Mouse (Mus musculus): ENCODE results near the gene Evc.

Gene Evc

DNA sequence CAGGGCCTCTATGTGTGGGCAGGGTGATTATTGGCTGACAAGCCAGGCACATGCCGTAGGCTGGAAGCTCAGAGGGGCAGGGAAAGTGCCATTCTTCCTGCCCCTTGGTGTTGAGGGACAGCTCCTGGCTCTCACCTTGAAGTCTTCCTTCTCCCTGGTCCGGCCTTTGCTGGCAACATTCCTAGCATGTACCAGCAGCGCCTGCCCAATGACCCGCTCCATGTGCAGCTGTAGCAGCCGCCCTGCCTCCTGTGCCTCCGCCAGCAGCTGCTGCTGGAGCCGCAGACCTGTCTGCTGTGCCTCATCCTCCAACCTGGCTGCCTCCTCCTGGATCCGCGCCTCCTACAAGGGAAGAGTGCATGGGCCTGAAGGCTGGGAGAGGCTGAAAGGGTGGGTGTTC lies 26.7 kb downstream of the Evc start:
- DNase-seq (ENCODE audit: low read depth, low spot score), result no peak

DNA sequence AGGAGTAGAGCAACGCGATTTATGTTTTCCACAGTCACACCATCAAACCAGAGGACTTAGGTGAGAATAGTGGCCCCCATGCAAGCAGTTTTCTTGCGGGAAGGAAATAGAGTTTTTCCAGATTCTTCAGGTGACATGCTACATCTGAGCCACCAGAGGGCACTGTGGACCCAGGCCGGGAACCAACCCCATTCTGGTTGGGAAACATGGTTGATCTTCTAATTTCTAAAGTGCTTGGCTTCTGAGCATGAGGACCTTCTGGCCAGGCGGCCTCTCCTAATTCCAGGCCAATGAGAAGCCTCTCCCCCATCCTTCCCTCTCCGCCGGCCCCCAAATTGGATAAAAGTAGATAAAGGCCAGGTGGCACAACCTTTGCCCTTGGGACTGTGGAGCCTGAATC lies 38.3 kb downstream of the Evc start:
- DNase-seq (ENCODE audit: low read depth, low spot score), result peak; percentile 42

DNA sequence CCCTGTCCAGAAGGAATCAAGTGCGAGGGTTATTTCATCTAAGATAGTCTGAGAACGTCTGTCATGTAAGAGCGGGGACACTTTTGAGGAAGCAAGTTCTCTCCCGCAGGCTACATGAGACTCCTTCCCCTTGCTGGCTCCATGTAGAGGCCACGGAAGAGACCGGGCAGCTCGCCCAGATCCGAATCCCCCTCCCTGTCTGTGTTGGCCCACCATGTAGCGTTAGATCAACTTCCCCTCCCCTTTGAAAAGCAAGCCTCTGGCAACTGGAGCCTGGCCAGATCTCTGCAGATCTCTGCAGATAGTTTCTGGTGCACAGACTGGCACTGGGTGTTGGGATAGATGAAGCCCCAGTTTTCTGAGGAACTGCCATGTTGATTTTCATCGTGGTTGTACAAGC lies 40.0 kb downstream of the Evc start:
- DNase-seq (ENCODE audit: low read depth, low spot score), result no peak

DNA sequence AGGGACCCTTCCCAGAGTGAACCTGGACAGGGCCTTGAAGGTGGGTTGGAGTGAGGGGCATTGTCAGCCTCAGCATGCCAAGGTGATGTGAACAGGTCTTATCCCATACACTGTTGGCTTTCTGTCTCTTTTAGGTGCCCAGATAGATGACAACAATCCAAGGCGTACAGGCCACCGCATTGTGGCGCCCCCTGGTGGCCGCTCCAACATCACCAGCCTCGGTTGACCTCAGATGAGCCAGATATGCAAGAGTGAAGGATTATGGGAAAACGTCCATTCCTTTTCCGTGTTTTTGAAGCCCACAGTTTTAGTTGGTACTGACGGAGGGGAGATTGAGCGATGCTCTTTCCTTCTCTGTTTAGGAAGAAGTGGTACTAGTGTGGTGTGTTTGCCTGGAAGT lies 45.7 kb downstream of the Evc start:
- no peak for DNase-seq (ENCODE audit: low read depth, low spot score)

DNA sequence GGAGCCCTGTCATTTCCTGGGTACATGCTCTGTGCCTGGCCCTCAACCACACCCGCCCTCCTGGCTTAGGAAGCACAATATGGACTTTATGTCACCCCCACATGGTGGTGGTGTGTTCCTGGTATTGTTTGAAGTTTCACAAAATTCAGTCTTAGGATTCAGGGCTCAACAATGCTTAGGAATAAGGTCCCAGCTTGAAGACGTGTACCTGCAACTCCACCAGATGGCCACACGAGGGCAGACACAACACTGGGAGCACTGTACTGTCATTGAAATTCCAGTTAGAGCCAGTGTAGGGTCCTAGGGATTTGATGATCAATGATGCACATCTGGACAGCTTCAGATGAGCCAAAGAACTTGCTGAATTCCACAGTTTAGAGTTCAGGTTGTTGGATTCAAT lies 47.5 kb downstream of the Evc start:
- DNase-seq (ENCODE audit: low read depth, low spot score), result peak; percentile 37

DNA sequence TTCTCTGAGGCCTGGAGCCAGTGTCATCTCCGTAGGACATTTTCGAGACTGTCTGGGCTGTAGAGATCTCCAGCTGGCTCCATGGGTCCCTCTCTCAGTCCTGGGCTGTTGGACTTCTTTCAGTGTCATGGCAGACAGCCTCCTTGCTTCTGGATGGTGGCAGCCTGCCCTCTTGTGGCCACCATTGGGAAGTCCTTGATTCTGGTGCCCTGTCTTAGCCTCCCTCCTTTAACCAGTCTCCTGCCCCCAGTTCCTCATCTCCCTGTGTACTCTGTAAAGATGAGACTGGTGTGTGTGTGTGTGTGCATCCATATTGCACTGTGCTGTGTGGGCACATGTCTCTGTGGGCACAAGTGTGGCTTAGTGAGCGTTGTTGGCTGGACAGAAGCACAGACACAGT lies 48.3 kb downstream of the Evc start:
- DNase-seq (ENCODE audit: low read depth, low spot score), result peak; percentile 34

DNA sequence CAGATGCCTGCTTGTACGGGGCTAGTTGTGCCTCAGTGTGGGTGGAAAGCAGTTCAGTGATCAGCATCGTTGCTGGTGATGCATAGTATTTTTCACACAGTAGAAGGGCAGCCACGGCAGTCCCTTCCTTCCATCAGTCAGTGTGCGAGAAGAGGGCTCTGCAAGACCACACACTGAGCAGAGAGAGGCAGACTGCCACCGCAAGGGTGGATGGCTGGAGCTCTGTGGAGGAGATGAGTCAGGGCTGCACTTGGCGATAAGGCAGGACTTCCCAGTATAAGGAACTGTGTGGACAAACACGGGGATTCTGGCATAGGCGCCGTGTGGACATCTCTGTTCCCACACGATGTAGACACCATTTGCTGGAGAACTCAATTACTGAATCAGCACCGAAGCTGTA lies 55.7 kb downstream of the Evc start:
- no peak for DNase-seq (ENCODE audit: low read depth, low spot score)

DNA sequence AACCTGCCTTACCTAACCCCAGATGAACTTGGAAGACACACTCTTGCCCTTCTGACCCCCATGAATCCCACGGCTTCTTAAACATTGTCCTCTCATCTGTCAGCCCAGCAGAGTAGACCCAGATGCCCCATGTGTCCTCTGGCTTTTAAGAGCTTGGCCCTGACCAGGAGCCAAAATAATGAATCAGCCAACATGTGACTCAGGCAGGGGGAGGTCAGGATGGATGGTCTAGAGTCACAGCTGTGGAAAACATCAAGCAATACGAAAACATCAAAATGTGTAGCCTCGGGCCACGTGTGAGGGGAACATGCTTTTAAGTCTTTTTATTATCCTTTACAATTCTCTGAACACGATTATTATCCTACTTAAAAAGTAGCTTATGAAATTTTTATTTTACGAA lies 72.9 kb downstream of the Evc start:
- DNase-seq (ENCODE audit: low read depth, low spot score), result no peak

DNA sequence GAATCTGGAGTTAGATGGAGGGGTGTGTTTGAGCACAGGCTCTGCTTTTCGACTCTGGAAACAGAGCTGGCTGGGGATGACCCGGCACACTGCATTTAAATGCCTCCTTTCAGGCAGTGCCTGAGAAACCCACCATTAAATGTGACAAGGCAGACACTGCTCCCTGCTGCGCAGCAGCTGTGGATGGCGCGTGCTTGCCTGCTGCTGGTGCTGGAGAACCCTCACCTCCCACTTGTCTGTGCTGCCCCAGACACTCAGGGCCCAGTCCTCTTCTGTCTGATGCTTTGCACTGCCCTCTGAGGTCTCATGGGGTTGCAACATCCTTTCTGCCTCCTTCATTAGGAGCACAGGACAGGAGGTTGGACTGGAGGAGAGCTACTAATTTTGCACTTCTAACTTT lies 75.0 kb downstream of the Evc start:
- no peak for DNase-seq (ENCODE audit: low read depth, low spot score)

DNA sequence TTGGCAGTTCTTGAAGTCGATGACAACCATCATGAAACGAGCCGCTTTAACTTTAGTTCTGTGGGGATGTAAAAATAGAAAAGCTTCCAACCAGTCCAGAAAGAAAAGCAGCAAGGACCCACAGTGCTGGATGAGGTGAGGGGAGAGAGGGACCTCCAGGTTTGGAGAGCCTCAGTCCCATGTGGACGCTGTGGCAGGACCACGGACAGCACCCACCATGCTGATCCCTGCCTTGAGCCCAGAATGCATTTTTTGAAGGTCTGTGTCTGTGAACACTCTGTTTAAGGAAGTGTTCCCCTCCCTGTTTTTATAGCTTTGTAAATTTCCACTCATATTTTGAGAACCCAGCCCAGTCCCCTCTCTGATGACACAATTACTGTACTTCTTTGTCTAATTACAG lies 79.5 kb downstream of the Evc start:
- DNase-seq (ENCODE audit: low read depth, low spot score), result peak; percentile 52

DNA sequence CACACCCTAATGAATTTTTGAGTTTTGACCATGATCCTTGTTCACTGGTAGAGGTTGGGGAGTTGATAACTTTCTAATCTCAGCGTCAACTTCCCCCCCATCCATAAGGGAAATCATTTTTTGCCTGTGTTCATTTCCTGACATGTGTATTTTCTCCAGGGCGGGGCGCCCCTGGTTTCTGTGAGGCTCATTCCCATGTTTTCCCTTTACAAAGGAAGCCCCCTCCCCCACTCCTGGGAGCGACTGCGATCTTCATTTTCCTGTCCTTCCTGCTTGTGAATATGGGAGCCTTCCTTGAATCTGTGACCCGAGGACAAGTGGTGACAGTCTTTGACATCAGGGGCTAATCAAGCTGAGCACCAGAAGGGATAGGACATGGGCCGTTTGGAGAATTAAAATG lies 79.9 kb downstream of the Evc start:
- no peak for DNase-seq (ENCODE audit: low read depth, low spot score)

DNA sequence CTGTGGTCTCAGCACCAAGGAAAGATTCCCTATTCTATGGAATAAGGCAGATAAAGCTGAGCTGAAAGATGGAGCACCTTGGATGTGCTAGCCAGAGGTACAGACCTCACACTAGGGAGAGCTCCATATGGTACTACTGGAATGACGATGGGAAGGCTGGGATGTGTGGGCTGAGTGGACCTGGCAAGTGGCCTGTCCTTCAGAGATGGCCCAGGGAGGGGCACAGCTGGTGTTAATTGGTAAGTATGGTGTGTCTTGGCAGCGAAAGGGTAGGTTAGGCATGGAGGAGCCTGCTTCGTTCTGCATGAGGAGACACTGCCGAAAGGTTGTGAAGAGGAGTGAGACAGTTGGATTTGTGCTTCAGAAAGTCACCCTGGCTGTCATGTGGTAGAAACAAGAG lies 82.2 kb downstream of the Evc start:
- DNase-seq (ENCODE audit: low read depth, low spot score), result no peak

DNA sequence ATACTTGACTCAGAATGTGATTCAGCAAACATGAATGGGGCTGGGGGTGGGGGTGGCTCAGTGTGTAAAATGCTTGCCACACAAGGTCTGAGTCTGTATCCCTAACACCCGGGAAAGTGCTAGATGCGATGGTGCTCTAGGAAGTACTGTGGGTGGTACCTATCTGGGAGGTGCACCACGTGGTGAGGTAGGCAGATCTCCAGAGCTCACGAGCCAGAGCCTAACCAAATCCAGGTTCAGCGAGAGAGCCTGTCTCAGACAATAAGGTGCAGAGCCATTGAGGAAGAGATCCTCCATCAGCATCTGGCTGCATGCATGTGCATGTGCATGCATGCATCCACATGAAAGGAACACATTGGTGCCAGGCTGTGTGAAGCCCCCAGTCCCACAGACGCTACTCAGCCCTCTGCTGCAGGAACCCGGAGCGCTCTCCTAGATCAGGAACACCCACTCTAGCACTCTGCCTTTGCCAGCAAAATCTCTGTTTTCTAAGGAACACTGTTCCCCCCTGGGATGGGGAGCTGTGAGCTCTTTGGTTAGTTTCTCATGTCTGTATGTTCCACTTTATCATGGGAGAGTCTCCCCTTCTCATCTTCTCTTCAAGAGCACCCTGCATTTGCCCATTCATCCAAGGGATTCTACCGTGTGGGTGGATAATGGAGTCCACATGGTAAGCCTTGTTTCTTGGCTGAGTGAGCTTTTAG lies 84.4 kb downstream of the Evc start:
- DNase-seq (ENCODE audit: low read depth, low spot score), result no peak

DNA sequence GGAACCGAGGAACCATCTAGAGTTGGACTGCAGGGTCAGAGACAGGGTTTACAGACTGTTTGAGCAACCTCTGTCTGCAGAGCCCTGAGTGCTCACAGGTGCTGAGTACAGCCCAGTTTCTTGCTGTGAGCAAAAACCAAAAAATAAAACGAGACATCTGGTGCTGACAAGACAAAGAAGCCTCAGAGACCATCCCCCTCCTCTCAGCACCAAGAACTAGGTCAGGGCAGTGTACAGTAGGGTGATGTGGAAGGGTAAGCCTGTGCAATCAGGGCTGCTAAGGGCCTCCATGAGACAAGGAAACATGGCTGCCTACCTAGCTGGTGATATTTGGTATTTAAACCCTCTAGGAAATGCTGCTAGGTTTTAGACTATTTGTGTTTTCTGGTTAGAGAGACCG lies 85.1 kb downstream of the Evc start:
- no peak for DNase-seq (ENCODE audit: low read depth, low spot score)

DNA sequence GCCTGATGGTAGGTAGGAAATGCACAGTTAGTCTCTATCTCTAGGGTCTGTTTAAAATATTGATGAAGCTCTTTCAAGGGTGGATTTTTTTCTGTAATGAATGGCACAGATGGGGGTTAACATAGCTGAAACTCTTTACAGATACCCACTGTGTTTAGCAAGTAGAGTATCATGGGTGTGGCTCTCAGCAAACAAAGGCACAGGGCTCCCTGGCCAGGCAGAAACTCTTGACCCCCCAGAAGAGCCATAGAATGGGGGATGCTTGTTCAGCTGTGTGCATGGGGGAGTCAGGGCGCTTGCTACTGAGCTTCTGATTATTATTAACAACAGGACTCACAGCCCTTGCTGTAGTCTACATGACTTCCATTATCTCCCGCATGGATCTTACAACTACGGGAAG lies 87.8 kb downstream of the Evc start:
- DNase-seq (ENCODE audit: low read depth, low spot score), result no peak

DNA sequence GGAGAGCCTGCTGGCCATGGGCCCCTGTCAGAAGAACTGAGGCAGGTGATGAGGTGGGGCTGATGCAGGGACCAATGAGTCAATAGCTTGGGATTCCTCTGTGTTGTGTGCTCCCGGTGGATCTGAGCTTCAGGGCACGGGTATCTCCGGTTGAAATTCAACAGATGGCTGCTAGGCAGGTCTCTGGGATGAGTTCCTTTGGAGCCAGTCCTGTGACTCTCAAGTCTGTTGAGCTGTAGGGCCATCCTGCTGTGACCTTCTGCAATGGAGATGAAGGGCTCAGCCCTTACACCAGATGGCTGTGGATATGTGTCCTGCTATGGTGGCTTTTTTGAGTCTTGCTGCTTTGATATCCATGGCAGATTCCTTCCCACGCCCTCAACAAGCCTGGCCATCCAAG lies 89.2 kb downstream of the Evc start:
- DNase-seq (ENCODE audit: low read depth, low spot score), result no peak

DNA sequence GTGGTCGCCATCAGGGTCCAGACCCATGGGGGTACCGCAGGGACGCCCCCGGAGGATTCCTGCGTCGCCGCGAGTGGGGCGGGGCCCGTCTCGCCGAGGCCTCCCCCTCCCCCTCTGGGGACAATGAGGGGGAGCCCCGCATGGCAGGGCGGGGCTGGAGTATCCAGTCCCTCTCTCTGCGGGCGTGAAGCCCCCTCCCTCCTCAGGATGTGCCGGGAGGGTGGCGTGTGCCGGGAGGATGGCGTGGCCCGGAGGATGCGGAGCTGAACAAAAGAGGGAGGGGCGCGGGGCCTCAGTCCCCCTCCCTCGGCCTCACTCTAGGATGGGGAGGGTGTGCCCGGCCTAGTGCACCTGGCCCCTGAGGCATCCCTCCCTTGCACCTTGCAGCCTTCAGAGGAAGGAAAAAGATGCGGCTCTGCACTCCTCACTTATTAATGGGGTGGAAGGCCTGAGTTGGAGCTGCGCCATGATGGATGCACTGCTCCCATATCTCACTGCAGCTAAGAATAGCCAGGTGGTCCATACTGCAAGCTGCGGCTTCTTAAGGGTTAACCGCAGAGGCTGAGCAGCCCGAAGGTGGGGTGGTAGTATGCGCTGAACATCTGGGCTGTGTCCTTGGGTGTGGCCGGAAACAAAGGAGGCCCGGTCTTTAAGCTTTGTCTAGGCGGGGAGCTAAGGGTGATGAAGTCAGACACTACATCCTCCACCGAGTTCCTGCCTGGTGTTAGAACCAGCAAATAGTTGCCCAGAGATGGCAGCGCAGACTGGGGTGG lies 90.4 kb downstream of the Evc start:
- DNase-seq (ENCODE audit: low read depth, low spot score), result no peak

DNA sequence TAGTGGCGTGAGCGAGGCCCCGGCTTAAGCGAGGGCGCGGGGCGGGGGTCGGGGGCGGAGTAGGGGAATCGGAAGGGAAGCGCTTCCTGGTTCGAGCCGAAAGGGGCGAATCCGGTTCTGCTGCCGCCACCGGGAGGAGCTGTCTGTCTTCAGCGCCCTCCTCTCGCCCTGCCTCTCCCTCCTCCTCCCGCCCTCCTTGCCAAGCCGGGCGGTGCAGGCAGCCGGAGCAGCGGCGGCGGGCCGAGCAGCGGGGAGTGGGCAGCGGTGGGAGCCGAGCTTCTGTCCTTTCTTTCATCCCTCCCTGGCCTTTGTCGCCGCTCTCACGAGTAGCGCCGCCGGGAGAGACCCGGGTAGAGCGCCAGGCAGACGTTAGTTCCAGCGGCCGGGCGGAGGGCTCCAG lies 91.0 kb downstream of the Evc start:
- peak; percentile 40 for DNase-seq (ENCODE audit: low read depth, low spot score)

DNA sequence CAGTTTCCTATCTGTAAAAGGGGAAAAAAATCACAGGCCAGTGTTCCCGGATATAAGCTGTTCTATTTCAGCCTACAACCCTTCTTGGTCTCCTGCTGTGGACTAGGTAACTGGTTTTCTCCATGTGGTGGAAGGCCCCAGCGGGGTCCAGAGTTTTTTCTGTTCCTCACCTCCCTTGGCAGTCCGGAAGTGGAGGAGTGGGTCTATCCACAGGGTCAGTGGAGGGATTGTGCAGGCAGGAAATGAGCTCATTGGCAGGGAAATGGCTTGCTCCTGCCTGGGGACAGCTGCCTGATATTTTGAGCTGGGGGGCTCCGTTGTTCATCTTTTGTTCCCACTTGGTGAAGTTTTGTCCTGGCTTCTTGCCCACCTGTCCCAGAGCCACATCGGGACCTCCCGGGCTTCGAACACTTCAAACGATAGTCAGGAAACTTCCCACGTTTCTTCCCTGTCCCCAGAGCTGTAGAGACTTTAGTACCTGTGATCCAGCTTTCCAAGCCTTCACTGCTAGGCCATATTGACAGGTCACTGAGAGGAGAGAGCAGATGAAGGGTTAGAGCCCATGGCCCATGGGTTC lies 91.9 kb downstream of the Evc start:
- no peak for DNase-seq (ENCODE audit: low read depth, low spot score)

DNA sequence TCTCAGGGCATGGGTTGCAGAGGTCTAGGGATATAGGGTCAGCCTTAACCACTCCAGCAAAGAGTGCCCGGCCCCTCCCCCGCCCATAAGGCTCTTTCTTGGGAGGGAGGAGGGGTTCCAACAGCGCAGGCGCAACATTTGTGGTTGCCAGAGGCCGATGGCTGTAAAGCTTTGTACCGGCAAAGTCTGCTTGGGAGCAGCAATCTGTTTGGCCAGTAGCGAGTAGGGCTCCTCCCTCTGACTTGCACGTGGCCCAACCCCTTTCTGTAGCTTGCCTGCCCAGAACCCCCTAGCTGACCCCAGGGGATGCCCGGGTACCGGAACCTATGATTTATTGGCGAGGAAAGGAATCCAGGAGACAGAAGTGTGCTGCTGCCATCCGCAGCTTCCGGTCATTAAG lies 92.5 kb downstream of the Evc start:
- DNase-seq (ENCODE audit: low read depth, low spot score), result peak; percentile 40

DNA sequence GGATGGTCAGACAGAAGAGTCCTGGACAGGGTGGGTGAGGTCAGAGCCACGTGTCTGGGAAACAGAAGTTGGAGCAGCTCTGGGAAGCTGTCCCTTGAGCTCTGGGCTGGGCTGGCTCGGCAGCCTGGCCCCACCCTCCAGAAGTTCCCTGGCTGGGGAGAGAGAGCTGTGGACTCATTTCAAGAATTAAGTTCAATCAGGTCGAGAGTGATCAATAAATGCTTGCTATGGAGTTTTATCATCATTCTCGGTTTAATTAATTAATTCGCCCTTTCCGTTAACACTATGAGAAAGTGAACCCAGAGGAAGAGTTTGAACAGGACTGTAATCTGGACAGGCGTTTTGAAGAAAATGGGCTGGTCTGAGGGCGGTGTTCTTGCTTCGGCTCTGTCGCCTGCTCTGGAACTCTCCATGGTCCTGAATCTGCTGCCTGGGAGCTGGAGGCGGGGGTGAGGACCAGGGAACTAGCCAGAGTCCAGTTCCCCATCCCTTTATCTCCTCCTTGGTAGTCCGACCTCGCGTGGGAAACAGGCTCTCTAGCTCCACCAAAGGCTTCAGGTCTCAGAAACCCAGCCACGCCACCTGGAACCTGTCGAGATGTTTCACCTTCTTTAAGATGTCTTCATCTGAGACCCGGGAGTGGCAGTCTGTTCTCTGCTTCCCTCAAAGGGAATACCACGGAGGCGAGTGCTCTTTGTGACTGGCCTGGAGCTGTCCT lies 93.4 kb downstream of the Evc start:
- DNase-seq (ENCODE audit: low read depth, low spot score), result peak; percentile 88

DNA sequence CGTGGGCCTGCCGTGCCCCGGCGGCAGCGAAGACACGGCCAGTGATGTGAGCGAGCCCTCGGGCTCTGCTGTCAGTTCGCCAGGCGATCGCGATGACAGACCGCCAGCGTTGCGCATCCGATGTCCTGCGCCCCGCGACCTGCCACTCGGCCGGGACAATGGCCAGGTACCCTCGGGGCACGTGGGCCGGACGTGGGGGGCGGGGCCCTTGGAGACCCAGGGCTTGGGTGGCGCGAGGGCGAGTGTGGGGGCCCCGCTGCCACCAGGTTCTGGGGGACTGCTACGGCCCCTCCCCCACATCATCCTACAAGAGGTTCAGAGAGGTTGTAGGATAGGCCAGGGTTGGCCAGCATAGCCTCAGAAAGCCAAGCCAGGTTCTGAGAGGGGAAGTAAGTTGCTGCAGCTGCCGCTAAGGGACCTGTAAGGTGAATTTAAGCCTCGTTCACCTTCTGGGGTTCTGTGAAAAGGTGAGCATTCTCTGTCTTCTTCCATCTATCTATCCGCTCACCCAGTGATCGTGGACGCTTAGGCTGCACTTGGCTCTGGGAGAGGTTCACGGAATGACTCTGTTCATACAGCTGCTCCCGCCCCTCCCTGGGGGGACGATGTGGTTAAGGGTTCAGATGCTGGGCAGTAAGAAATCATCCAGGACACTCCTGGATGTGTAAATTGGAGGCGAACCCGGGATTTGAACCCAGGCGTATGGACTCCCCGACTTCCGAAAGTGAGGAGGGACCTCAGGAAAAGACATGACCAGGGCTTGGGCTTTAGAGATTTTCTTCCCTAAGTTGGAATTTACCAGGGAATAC lies 94.1 kb downstream of the Evc start:
- DNase-seq (ENCODE audit: low read depth, low spot score), result no peak
